Comparison of ENCODE assay signal across 13 mouse cellular contexts in genomic region chr4:65427480-65427879, GRCm38 (mm10).
"Had no signal": no experiment of that assay in that cellular context is flagged by ENCODE, and none has a peak within 500 bp of the region (broad histone marks: within the 10 kb centered on the region; RNA-seq: fewer than 3 reads in every experiment).

No protein-coding gene starts in this region.

- H3K36me3 ChIP-seq: limb, embryonic 10.5 days; liver, embryonic 12.5 days; lung, embryonic 15.5 days; midbrain, embryonic 15.5 days; neural tube, embryonic 12.5 days had no signal

- ATAC-seq: liver, embryonic 12.5 days; midbrain, embryonic 15.5 days had no signal

- DNase-seq: lung, postnatal 14 days; thymus, postnatal 4 days had no signal

- H3K4me3 ChIP-seq: left cerebral cortex, adult 2 months; limb, embryonic 10.5 days; liver, embryonic 12.5 days; lung, embryonic 15.5 days; megakaryocyte, embryonic 14.5 days; midbrain, embryonic 15.5 days; neural tube, embryonic 12.5 days had no signal

- H3K9ac ChIP-seq: liver, embryonic 12.5 days; lung, embryonic 15.5 days; midbrain, embryonic 15.5 days; neural tube, embryonic 12.5 days had no signal

- H3K27me3 ChIP-seq: liver, embryonic 12.5 days; lung, embryonic 15.5 days; megakaryocyte, embryonic 14.5 days; midbrain, embryonic 15.5 days; neural tube, embryonic 12.5 days had no signal

- H3K9me3 ChIP-seq: limb, embryonic 10.5 days; liver, embryonic 12.5 days; lung, embryonic 15.5 days; midbrain, embryonic 15.5 days; neural tube, embryonic 12.5 days had no signal

- H3K4me2 ChIP-seq: liver, embryonic 12.5 days; lung, embryonic 15.5 days; midbrain, embryonic 11.5 days; midbrain, embryonic 15.5 days; neural tube, embryonic 12.5 days had no signal

- H3K4me1 ChIP-seq: limb, embryonic 10.5 days; liver, embryonic 12.5 days; megakaryocyte, embryonic 14.5 days; midbrain, embryonic 15.5 days; neural tube, embryonic 12.5 days had no signal

- H3K27ac ChIP-seq: kidney, postnatal 0 days; left cerebral cortex, adult 2 months; limb, embryonic 10.5 days; liver, embryonic 12.5 days; lung, embryonic 15.5 days; macrophage; midbrain, embryonic 15.5 days; neural tube, embryonic 12.5 days; stomach, postnatal 0 days had no signal
